Mouse (Mus musculus) midbrain, embryonic 13.5 days (tissue): ENCODE data around the gene Gjd2. TPM values are rescaled to one million over a fixed set of nuclear protein-coding genes. Genes with fewer than 3 reads are reported as not detected.

Experiments used
- ATAC-seq: fragments of 200-750 bp; cut with Nextera tagmentation; 2 replicates; pipeline ENCODE4 v1.8.0; 2017; ENCODE audit warnings: mild to moderate bottlenecking, moderate TSS enrichment, moderate library complexity
- H3K27ac ChIP-seq: fragments of 300-500 bp; sonication (generic); 2 replicates; pipeline ENCODE4 v1.5.1; 2015; ENCODE audit warnings: inconsistent platforms, mild to moderate bottlenecking, moderate library complexity
- H3K27me3 ChIP-seq: fragments of 300-500 bp; sonication (generic); 2 replicates; pipeline ENCODE4 v1.6.1; 2015; ENCODE audit warnings: mild to moderate bottlenecking, inconsistent platforms
- H3K36me3 ChIP-seq: fragments of 300-500 bp; sonication (generic); 2 replicates; pipeline ENCODE4 v1.6.1; 2015; ENCODE audit warnings: mild to moderate bottlenecking, inconsistent platforms
- H3K4me1 ChIP-seq: fragments of 300-500 bp; sonication (generic); replicated peaks from 2 replicates; pipeline ENCODE4 v1.6.1; 2015; ENCODE audit warnings: inconsistent platforms
- H3K4me2 ChIP-seq: fragments of 300-500 bp; sonication (generic); replicated peaks from 2 replicates; pipeline ENCODE4 v1.6.1; 2015; ENCODE audit warnings: moderate library complexity, mild to moderate bottlenecking, inconsistent platforms
- H3K4me3 ChIP-seq: fragments of 300-500 bp; sonication (generic); replicated peaks from 2 replicates; pipeline ENCODE4 v1.5.1; 2015; ENCODE audit warnings: mild to moderate bottlenecking, inconsistent platforms
- H3K9ac ChIP-seq: fragments of 300-500 bp; sonication (generic); replicated peaks from 2 replicates; pipeline ENCODE4 v1.6.1; 2015; ENCODE audit warnings: mild to moderate bottlenecking, inconsistent platforms
- H3K9me3 ChIP-seq: fragments of 300-500 bp; sonication (generic); 2 replicates; pipeline ENCODE4 v1.6.1; 2016; ENCODE audit warnings: mild to moderate bottlenecking, inconsistent platforms
- WGBS: fragments of 180-500 bp; shearing (Covaris S2); methylation state at CpG from one replicate; pipeline ENCODE4 v1.1.7; 2015; 5-methylcytosine and 5-hydroxymethylcytosine counted together
- polyA plus RNA-seq: library from polyadenylated mRNA; unstranded; fragments of >200 nt; fragmentation: Nextera tagmentation; extraction: Ambion mirVana; gene quantifications from 2 replicates; pipeline ENCODE4 v1.2.1, GENCODE M21; 2015

The Gjd2 gene
- polyA plus RNA-seq, 1 experiment from 2014 or later = 6.4 TPM

GRCm38 (mm10) chr2:114047960-114048611 is 34.7 kb upstream of the Gjd2 start:
- Histone ChIP-seq H3K9ac (no peak overlapping the region), H3K36me3 (no peaks in the 10 kb centered on the region), H3K4me2 (no peak overlapping the region), H3K4me3 (no peak overlapping the region), H3K9me3 (no peaks in the 10 kb centered on the region), H3K4me1 (no peaks in the 10 kb centered on the region), H3K27me3 (no peaks in the 10 kb centered on the region), H3K27ac (no peak overlapping the region)
- ATAC-seq = no peak
- 94% methylated on average over 5 of the region's 5 CpGs for WGBS

- Histone ChIP-seq H3K27me3 (no peaks in the 10 kb centered on the region), H3K36me3 (no peaks in the 10 kb centered on the region), H3K4me2 (no peak overlapping the region), H3K9me3 (no peaks in the 10 kb centered on the region), H3K9ac (no peak overlapping the region), H3K27ac (no peak overlapping the region), H3K4me3 (no peak overlapping the region), H3K4me1 (no peaks in the 10 kb centered on the region)
- 95% methylated on average over 5 of the region's 5 CpGs for WGBS
- ATAC-seq = no peak
Observed at GRCm38 (mm10) chr2:114046151-114046664, 32.8 kb upstream of the Gjd2 start.

GRCm38 (mm10) chr2:114037926-114038325 is 24.5 kb upstream of the Gjd2 start:
- Histone ChIP-seq H3K27me3 (no peaks in the 10 kb centered on the region), H3K4me2 (no peak overlapping the region), H3K9ac (no peak overlapping the region), H3K9me3 (no peaks in the 10 kb centered on the region), H3K36me3 (no peaks in the 10 kb centered on the region), H3K4me3 (no peak overlapping the region), H3K4me1 (no peaks in the 10 kb centered on the region), H3K27ac (no peak overlapping the region)
- WGBS = 76% methylated on average over 2 of the region's 2 CpGs
- no peak for ATAC-seq

GRCm38 (mm10) chr2:114032259-114032658 is 18.8 kb upstream of the Gjd2 start:
- no peak for ATAC-seq
- no peak overlapping the region for H3K9ac ChIP-seq
- H3K4me2 ChIP-seq = no peak overlapping the region
- H3K9me3 ChIP-seq = no peaks in the 10 kb centered on the region
- no peak overlapping the region for H3K27ac ChIP-seq
- WGBS = 71% methylated on average over 2 of the region's 2 CpGs
- H3K36me3 ChIP-seq = no peaks in the 10 kb centered on the region
- no peaks in the 10 kb centered on the region for H3K27me3 ChIP-seq
- no peak overlapping the region for H3K4me3 ChIP-seq
- H3K4me1 ChIP-seq = no peaks in the 10 kb centered on the region

- Histone ChIP-seq H3K4me3 (no peak overlapping the region), H3K4me1 (peaks cover 10% of the 10 kb centered on the region), H3K9ac (no peak overlapping the region), H3K27me3 (0 out of 2 replicates have a peak, but pooled peaks cover 3% of the 10 kb centered on the region), H3K9me3 (no peaks in the 10 kb centered on the region), H3K27ac (no peak overlapping the region), H3K36me3 (no peaks in the 10 kb centered on the region), H3K4me2 (no peak overlapping the region)
- no peak for ATAC-seq
- 91% methylated on average over 6 of the region's 6 CpGs for WGBS
Observed at GRCm38 (mm10) chr2:114023383-114023782, 10.0 kb upstream of the Gjd2 start.

- H3K4me3 ChIP-seq = no peak overlapping the region
- no peak overlapping the region for H3K27ac ChIP-seq
- peak; percentile 37; the same call in 1 of the 2 replicates for ATAC-seq
- H3K9ac ChIP-seq = no peak overlapping the region
- H3K9me3 ChIP-seq = no peaks in the 10 kb centered on the region
- peaks cover 7% of the 10 kb centered on the region; the same call in 1 of the 2 replicates for H3K27me3 ChIP-seq
- no peaks in the 10 kb centered on the region for H3K36me3 ChIP-seq
- H3K4me1 ChIP-seq = peaks cover 15% of the 10 kb centered on the region
- H3K4me2 ChIP-seq = no peak overlapping the region
Observed at GRCm38 (mm10) chr2:114020210-114020563, 6.8 kb upstream of the Gjd2 start.

- no peak overlapping the region for H3K27ac ChIP-seq
- H3K27me3 ChIP-seq = peaks cover 9% of the 10 kb centered on the region
- no peaks in the 10 kb centered on the region for H3K9me3 ChIP-seq
- no peak overlapping the region for H3K9ac ChIP-seq
- ATAC-seq = peak; percentile 47; the same call in 1 of the 2 replicates
- no peaks in the 10 kb centered on the region for H3K36me3 ChIP-seq
- H3K4me2 ChIP-seq = no peak overlapping the region
- no peak overlapping the region for H3K4me3 ChIP-seq
- 62% methylated on average over 11 of the region's 11 CpGs for WGBS
- H3K4me1 ChIP-seq = peaks cover 15% of the 10 kb centered on the region
Observed at GRCm38 (mm10) chr2:114019474-114020209, 6.2 kb upstream of the Gjd2 start.

GRCm38 (mm10) chr2:114018136-114018535 is 4.7 kb upstream of the Gjd2 start:
- peak overlapping the region; percentile 23 for H3K4me2 ChIP-seq
- H3K4me3 ChIP-seq = no peak overlapping the region
- peak; percentile 38; the same call in 1 of the 2 replicates for ATAC-seq

GRCm38 (mm10) chr2:114014839-114015238 is 1.4 kb upstream of the Gjd2 start:
- H3K4me2 ChIP-seq = peak overlapping the region; percentile 15; the same call in 1 of the 2 replicates
- ATAC-seq = no peak
- H3K27ac ChIP-seq = no peak overlapping the region
- peak overlapping the region; percentile 73; the same call in 1 of the 2 replicates for H3K4me3 ChIP-seq
- peaks cover 27% of the 10 kb centered on the region for H3K27me3 ChIP-seq
- H3K9ac ChIP-seq = no peak overlapping the region
- WGBS = 78% methylated on average over 6 of the region's 6 CpGs
- no peaks in the 10 kb centered on the region for H3K9me3 ChIP-seq
- H3K4me1 ChIP-seq = peaks cover 26% of the 10 kb centered on the region
- H3K36me3 ChIP-seq = no peaks in the 10 kb centered on the region

More at GRCm38 (mm10) chr2:114018136-114018535, 4.7 kb upstream of the Gjd2 start:
- H3K27me3 ChIP-seq = peaks cover 24% of the 10 kb centered on the region
- peak overlapping the region; percentile 61 for H3K27ac ChIP-seq
- no peak overlapping the region for H3K9ac ChIP-seq
- no peaks in the 10 kb centered on the region for H3K36me3 ChIP-seq
- H3K9me3 ChIP-seq = no peaks in the 10 kb centered on the region
- WGBS = 17% methylated on average over 10 of the region's 10 CpGs
- H3K4me1 ChIP-seq = peaks cover 25% of the 10 kb centered on the region

GRCm38 (mm10) chr2:114013846-114014245 is 427 bp upstream of the Gjd2 start:
- WGBS = 1% methylated on average over 13 of the region's 13 CpGs
- Histone ChIP-seq H3K9ac (peak overlapping the region; percentile 83), H3K9me3 (no peaks in the 10 kb centered on the region), H3K27me3 (peaks cover 27% of the 10 kb centered on the region), H3K4me1 (peaks cover 24% of the 10 kb centered on the region), H3K4me2 (peak overlapping the region; percentile 86), H3K36me3 (no peaks in the 10 kb centered on the region), H3K27ac (peak overlapping the region; percentile 81), H3K4me3 (peak overlapping the region; percentile 73)
- ATAC-seq = peak; percentile 21

- no peaks in the 10 kb centered on the region for H3K36me3 ChIP-seq
- H3K4me2 ChIP-seq = peak overlapping the region; percentile 86
- H3K27ac ChIP-seq = peak overlapping the region; percentile 81
- peaks cover 27% of the 10 kb centered on the region for H3K27me3 ChIP-seq
- H3K4me3 ChIP-seq = peak overlapping the region; percentile 73
- ATAC-seq = peak; percentile 88
- H3K4me1 ChIP-seq = peaks cover 14% of the 10 kb centered on the region
- peak overlapping the region; percentile 83 for H3K9ac ChIP-seq
- 4% methylated on average over 19 of the region's 19 CpGs for WGBS
- 0 out of 2 replicates have a peak, but pooled peaks cover 2% of the 10 kb centered on the region for H3K9me3 ChIP-seq
Observed at GRCm38 (mm10) chr2:114012749-114013211, 639 bp downstream of the Gjd2 start.

- no peak overlapping the region for H3K9ac ChIP-seq
- H3K4me2 ChIP-seq = peak overlapping the region; percentile 86
- ATAC-seq = no peak
- peaks cover 27% of the 10 kb centered on the region for H3K27me3 ChIP-seq
- 0 out of 2 replicates have a peak, but pooled peaks cover 2% of the 10 kb centered on the region for H3K9me3 ChIP-seq
- H3K36me3 ChIP-seq = no peaks in the 10 kb centered on the region
- 39% methylated on average over 4 of the region's 4 CpGs for WGBS
- H3K4me1 ChIP-seq = peaks cover 14% of the 10 kb centered on the region
- peak overlapping the region; percentile 73 for H3K4me3 ChIP-seq
- no peak overlapping the region for H3K27ac ChIP-seq
Observed at GRCm38 (mm10) chr2:114011838-114012237, 1.6 kb downstream of the Gjd2 start.
